Mouse (Mus musculus) megakaryocyte-erythroid progenitor cell, adult 5-6 weeks (primary cell): ENCODE measurements around the gene Rnf187. TPM values are rescaled to one million over a fixed set of nuclear protein-coding genes. Genes with fewer than 3 reads are reported as not detected.
A peak's percentile ranks its signal among the peaks of the same experiment; 100 is the strongest.

Experiments used
- ATAC-seq: replicated peaks from 2 replicates; pipeline ENCODE4 v1.8.0; 2016; ENCODE audit warnings: mild to moderate bottlenecking, inconsistent platforms; ENCODE audit not compliant: severe bottlenecking, poor library complexity, low FRiP score, low TSS enrichment
- total RNA-seq, 2 experiments: library from RNA; stranded (forward) in 1 of 2; stranded (reverse) in 1 of 2; fragments of 200-1000, 215-1000 nt in 1 of 2; fragments of >200 nt in 1 of 2; fragmentation: Nextera tagmentation in 1 of 2; gene quantifications; 2 replicates each; pipeline ENCODE4 v1.2.3; 2014 to 2017

Rnf187 gene
- total RNA-seq, 2 experiments from 2014 or later, result 108 to 146 TPM

DNA sequence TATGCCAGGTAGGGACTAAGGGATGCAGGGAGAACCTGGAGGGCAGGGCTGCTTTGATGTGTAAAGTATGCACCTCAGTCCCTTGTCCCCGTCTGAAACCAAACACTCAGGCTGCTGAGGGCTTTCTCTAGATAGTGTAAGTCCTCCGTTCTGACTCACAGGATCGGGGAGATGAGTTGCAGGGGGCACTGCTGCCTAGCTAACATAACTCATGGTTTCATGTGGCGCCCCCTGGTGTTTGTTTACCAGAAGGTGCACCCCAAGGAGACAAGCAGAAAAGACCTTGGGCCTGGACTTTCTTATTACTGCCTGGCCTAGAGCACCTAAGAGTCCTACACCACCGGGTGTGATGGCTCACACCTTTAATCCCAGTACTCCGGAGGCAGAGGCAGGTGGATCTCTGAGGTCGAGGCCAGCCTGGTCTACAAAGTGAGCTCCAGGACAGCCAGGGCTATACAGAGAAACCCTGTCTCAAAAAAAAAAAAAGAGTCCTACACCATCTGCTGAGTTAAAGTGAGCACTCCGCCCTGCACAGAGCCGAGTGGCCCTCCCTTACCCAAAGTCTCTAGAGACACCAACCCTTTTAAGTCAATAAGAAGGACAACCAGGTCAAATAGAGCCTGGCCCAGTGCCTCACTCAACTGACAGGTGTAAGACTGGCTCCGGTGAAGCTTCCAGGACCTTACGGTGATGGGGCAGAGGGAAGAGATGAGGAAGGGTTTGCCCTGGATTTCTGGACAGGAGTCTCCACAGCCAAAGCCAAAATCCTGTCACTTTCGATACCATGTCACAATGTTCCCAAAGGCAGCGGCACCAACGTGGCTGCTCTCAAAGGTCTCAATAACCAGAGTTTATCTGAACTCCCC is 21.6 kb downstream of the Rnf187 start:
- ATAC-seq, result peak; percentile 60

DNA sequence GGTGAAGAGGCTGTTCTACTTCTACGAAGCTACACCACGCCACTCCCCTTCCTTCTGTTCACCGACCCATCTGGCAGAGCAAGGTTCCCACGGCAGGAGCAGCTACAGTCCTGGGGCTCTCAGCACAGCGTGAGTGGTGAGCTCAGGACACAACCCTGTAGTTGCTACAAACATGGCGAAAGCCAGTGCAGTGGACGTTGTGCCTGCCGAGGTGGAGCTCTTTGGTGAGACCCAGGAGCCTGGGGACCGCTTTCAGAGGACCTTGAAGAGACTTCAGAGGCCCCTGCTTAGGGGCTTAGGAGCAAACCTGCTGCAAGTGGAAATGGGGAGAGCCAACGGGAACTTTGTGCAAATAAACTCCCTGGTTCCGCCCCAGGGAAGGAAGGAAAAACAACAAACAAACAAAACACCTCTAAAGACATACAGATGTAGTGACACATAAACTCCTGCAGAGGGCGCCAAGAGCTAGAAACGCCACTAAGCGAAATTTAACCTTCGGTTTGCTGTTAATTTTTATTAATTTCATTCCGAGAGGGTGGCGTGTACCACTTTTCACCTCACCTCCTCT is 24.2 kb downstream of the Rnf187 start:
- ATAC-seq, result no peak

DNA sequence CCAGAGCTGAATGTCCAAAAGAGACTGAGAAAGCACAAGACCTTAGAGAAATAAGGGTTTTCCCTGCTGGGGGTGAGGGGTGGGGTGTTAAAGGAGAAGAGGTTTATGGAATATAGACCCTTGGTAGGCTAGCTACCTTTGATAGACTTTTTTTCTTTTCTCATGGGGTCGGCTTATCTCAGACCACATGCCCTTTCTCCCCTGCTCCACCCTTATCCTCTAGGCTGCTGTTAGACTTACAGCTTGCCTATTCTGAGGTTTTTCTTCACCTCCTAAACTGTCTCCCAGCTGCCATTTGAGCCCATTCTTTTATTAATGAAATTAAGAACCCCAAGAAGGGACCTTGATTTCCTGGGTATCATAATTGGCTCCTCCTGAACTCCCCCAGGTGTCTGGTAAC is 24.9 kb downstream of the Rnf187 start:
- ATAC-seq, result 0 out of 2 replicates have a peak, but pooled peaks have one; percentile 21

DNA sequence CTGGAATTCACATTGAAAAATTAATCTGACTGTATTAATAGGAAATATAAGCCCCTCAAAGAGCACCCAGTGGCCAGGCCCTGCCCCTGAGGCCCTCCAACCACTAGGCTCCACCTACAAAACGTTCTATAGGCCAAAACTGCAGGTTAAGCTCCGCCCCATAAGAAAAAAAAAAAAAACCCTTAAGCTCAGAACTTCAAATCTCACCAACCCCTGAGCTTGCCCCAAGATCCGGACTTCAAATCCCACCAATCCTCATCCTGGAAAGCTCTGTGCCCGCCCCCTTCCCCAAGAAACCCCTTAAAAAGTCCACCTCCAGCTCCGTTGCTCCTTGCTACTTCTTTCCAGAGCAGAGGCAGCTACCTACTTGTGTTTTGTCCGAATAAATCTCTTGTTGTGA is 33.9 kb downstream of the Rnf187 start:
- peak; percentile 38 for ATAC-seq

DNA sequence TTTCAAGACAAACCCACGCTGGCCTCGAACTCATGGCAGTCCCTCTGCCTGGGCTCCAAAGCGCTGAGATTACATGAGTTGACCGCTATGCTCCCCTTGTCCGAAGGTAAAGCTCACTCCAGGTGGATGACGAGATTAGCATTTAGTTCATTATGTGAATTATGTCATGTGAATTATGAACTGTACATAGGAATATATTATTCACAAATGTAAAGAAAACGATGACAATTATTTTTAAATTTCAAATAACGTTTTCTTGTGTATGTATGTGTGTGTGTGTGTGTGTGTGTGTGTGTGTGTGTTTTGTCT is 34.4 kb downstream of the Rnf187 start:
- 0 out of 2 replicates have a peak, but pooled peaks have one; percentile 6 for ATAC-seq

DNA sequence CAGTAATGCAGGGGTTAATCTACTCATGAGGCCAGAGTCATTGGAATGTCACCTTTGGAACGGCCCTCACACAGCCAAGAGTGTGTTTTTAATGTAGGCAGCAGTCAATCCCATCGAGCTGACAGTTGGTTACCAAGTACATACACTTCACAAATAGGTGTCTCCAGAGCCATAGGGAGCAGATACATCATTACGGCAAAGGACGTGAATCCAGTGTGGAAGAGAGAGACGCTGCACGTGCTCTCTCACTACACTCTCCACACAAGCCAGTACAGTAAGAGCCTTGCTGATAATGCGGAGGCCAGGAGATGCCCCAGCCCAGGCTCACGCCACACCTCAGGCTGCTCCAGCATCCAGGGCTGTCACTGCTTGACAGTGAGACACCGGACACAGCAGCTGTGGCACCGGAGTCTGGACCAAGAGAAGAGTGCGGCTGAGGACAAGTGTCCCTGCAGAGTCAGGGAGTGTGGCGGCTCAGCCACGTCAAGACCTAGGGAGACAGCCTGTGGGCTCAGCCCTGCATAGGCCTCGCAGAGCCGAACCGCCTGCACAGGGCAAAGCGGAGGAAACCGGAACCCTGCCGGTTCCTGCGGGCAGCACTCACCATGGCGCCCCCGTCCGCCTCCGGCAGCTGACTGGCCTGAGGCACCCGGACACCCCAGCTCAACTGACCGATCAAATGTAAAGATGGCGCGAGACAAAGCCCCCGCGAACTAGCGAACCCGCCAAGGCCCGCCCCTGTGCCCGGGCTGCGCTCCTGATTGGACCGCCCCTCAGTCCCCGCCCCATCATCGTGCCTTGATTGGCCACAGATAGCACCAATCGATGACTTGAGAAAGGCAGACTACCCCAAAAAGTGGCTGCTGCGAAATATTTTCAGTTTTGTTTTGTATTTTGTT is 35.0 kb downstream of the Rnf187 start, which contains the start of gene Zfp39:
Gene Zfp39 (minus strand): TSS at position 715 of the 899 bp plus-strand sequence.
- ATAC-seq, result peak; percentile 91

DNA sequence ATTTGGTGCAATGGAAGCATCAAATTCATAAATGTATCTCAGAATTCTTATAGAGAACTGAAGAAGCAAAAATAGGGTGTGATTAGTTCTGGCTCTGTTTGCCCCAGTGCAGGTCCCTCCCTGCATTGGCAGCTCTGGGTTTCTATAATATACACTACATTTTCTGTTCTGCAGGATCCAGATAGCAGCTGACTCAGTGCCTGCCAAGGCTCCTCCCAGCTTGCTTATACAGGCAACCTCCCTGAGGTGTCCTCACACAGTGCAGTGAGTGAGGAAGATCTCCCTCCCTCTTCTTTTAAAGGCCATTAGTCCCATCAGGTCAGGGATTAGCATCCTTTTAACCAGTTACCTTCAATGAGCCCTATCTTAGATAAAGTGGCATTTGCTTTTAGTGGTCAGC is 37.6 kb downstream of the Rnf187 start:
- peak; percentile 76 for ATAC-seq

DNA sequence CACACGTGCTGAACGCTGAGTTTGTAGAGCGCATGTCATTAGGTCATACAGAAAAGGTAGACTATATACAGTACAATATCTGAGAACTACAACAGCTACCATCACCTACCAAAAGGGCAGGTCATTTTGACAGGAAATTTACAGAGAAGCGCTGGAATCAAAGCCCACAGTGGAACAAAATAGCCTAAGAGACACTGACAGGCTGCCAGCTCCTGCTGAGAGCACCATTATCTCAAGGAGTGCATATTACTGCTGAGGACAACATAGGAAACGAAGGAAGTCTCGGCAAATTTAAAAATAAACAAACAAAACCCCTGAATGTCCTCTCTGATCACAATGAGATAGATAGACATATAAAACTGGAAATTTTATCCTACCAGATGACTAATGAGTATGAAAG is 41.2 kb downstream of the Rnf187 start:
- ATAC-seq, result no peak

DNA sequence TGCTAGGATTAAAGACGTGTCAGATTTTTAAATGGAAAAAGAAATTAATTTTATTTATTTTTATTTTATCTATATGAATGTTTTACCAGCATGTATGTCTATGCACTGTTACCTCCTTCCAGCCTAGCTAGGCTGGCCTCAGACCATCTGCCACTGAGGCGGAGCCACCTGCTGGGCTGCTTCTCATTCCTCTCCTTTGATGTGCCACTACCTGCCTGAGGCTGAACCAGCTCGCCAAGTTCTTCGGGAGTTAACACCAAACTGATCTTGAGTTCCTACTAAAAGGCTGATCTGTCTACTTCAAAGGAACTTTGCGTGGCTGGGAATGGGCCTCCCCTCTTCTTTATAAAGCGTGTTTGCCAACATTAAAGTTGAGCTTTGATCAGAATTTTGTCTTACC is 44.3 kb downstream of the Rnf187 start:
- ATAC-seq, result no peak

DNA sequence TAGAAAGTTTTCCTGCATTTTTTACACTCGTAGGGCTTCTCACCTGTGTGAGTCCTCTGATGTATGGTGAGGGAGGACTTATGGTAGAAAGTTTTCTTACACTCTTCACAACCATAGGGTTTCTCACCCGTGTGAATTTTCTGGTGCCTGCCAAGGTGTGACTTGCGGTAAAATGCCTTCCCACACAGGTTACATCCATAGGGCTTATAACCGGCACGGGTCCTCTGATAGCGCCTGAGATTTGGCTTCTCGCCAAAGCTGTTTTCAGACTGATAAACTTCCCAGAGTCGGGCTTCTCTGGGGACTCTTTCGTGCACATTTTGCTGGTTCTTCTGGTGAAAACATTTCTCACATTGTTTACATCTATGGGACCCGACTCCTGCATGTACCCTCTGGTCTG is 48.2 kb downstream of the Rnf187 start:
- no peak for ATAC-seq

DNA sequence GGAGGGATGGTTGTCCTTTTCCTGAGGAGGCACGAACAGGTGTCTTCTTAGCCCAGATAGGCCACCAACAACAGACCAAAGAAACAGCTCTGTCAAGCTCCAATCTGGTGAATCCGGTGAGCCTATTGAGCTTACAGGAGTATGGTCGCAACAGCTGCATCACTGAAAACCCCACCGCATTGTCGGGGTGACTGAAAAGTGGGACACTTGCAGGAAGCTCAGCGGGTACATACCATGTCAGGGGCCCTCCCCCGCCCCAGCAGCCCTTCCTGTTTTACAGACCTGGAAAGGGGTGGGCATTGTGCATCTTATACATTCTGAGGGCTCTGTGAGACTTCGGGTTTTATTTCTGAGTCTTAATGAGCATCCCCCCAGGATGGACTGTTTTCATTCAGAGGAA is 55.0 kb downstream of the Rnf187 start:
- ATAC-seq, result no peak

Other genes with a start within 250 kb of the Rnf187 start
- gene Olfr319, start 239.8 kb downstream of the Rnf187 start, total RNA-seq (2014; fragmentation: Nextera tagmentation), result not detected in 2 replicates
- not detected in 2 replicates for gene Olfr319, start 239.8 kb downstream of the Rnf187 start, total RNA-seq (2017)
- not detected in 2 replicates for gene Olfr318, start 214.9 kb downstream of the Rnf187 start, total RNA-seq (2014; fragmentation: Nextera tagmentation)
- not detected in 2 replicates for gene Olfr318, start 214.9 kb downstream of the Rnf187 start, total RNA-seq (2017)
- not detected in 2 replicates for gene Olfr317, start 199.7 kb downstream of the Rnf187 start, total RNA-seq (2014; fragmentation: Nextera tagmentation)
- not detected in 2 replicates for gene Olfr317, start 199.7 kb downstream of the Rnf187 start, total RNA-seq (2017)
- gene Olfr316, start 186.2 kb downstream of the Rnf187 start, total RNA-seq (2014; fragmentation: Nextera tagmentation), result not detected in 2 replicates
- not detected in 2 replicates for gene Olfr316, start 186.2 kb downstream of the Rnf187 start, total RNA-seq (2017)
- not detected in 2 replicates for gene Olfr315, start 165.7 kb downstream of the Rnf187 start, total RNA-seq (2014; fragmentation: Nextera tagmentation)
- not detected in 2 replicates for gene Olfr315, start 165.7 kb downstream of the Rnf187 start, total RNA-seq (2017)
- not detected in 2 replicates for gene Olfr314, start 156.0 kb downstream of the Rnf187 start, total RNA-seq (2014; fragmentation: Nextera tagmentation)
- gene Olfr314, start 156.0 kb downstream of the Rnf187 start, total RNA-seq (2017), result not detected in 2 replicates
- gene Fam183b, start 137.0 kb downstream of the Rnf187 start, total RNA-seq (2014; fragmentation: Nextera tagmentation), result not detected in 2 replicates
- gene Fam183b, start 137.0 kb downstream of the Rnf187 start, total RNA-seq (2017), result not detected in 2 replicates
- not detected in 2 replicates for gene Olfr313, start 123.9 kb downstream of the Rnf187 start, total RNA-seq (2014; fragmentation: Nextera tagmentation)
- not detected in 2 replicates for gene Olfr313, start 123.9 kb downstream of the Rnf187 start, total RNA-seq (2017)
- gene Olfr312, start 109.7 kb downstream of the Rnf187 start, total RNA-seq (2014; fragmentation: Nextera tagmentation), result not detected in 2 replicates
- not detected in 2 replicates for gene Olfr312, start 109.7 kb downstream of the Rnf187 start, total RNA-seq (2017)
- not detected in 2 replicates for gene Olfr311, start 99.7 kb downstream of the Rnf187 start, total RNA-seq (2014; fragmentation: Nextera tagmentation)
- not detected in 2 replicates for gene Olfr311, start 99.7 kb downstream of the Rnf187 start, total RNA-seq (2017)
- gene Gm12258, start 91.8 kb downstream of the Rnf187 start, total RNA-seq (2014; fragmentation: Nextera tagmentation), result 3.4 and 6.6 TPM in 2 replicates
- gene Gm12258, start 91.8 kb downstream of the Rnf187 start, total RNA-seq (2017), result 0.75 and 7.4 TPM in 2 replicates
- 4.5 and 7.1 TPM in 2 replicates for gene 2810021J22Rik, start 71.7 kb downstream of the Rnf187 start, total RNA-seq (2014; fragmentation: Nextera tagmentation)
- 3.5 and 4.9 TPM in 2 replicates for gene 2810021J22Rik, start 71.7 kb downstream of the Rnf187 start, total RNA-seq (2017)
- gene Zfp39, start 34.7 kb downstream of the Rnf187 start, total RNA-seq (2014; fragmentation: Nextera tagmentation), result 19.2 and 24.5 TPM in 2 replicates
- 18.3 and 20.5 TPM in 2 replicates for gene Zfp39, start 34.7 kb downstream of the Rnf187 start, total RNA-seq (2017)
- gene Btnl10, start 21.0 kb downstream of the Rnf187 start, total RNA-seq (2014; fragmentation: Nextera tagmentation), result 34.1 and 34.2 TPM in 2 replicates
- 11.5 and 18.8 TPM in 2 replicates for gene Btnl10, start 21.0 kb downstream of the Rnf187 start, total RNA-seq (2017)
- gene Hist3h2ba, start 10.0 kb upstream of the Rnf187 start, total RNA-seq (2014; fragmentation: Nextera tagmentation), result 21.1 and 27.6 TPM in 2 replicates
- gene Hist3h2ba, start 10.0 kb upstream of the Rnf187 start, total RNA-seq (2017), result 6.3 and 6.5 TPM in 2 replicates
- 29.7 and 39.9 TPM in 2 replicates for gene Hist3h2a, start 15.8 kb upstream of the Rnf187 start, total RNA-seq (2014; fragmentation: Nextera tagmentation)
- 238 and 296 TPM in 2 replicates for gene Hist3h2a, start 15.8 kb upstream of the Rnf187 start, total RNA-seq (2017)
- gene Trim17, start 15.8 kb upstream of the Rnf187 start, total RNA-seq (2014; fragmentation: Nextera tagmentation), result not detected in 2 replicates
- gene Trim17, start 15.8 kb upstream of the Rnf187 start, total RNA-seq (2017), result not detected in 2 replicates
- gene Trim11, start 39.2 kb upstream of the Rnf187 start, total RNA-seq (2014; fragmentation: Nextera tagmentation), result 22.7 and 28.2 TPM in 2 replicates
- 13.9 and 19.2 TPM in 2 replicates for gene Trim11, start 39.2 kb upstream of the Rnf187 start, total RNA-seq (2017)
- gene Obscn, start 197.5 kb upstream of the Rnf187 start, total RNA-seq (2014; fragmentation: Nextera tagmentation), result 0.37 and 0.52 TPM in 2 replicates
- under 0.01 and 0.23 TPM in 2 replicates for gene Obscn, start 197.5 kb upstream of the Rnf187 start, total RNA-seq (2017)
- 14.3 and 26.1 TPM in 2 replicates for gene Iba57, start 224.8 kb upstream of the Rnf187 start, total RNA-seq (2014; fragmentation: Nextera tagmentation)
- gene Iba57, start 224.8 kb upstream of the Rnf187 start, total RNA-seq (2017), result 11.2 and 11.9 TPM in 2 replicates
- 0.55 TPM in 1 of 2 replicates, not detected in the other for gene Gjc2, start 244.3 kb upstream of the Rnf187 start, total RNA-seq (2014; fragmentation: Nextera tagmentation)
- not detected in 2 replicates for gene Gjc2, start 244.3 kb upstream of the Rnf187 start, total RNA-seq (2017)